Mouse (Mus musculus) limb, embryonic 14.5 days (tissue): ENCODE results near the gene Hist1h2ae. TPM values are rescaled to one million over a fixed set of nuclear protein-coding genes. Genes with fewer than 3 reads are reported as not detected.
"Not testable (repeated sequence)": the region's sequence is repeated elsewhere in the genome, so short reads cannot be mapped to it uniquely, and the experiment has no call there.

ENCODE experiments used
- ATAC-seq: fragments of 200-750 bp; cut with Nextera tagmentation; 2 replicates; pipeline ENCODE4 v1.8.0; 2017; ENCODE audit warnings: low read depth, moderate number of reproducible peaks, moderate TSS enrichment; ENCODE audit not compliant: low FRiP score
- DNase-seq: peaks from one replicate; pipeline ENCODE4 v3.0.0-alpha.2; 2015; ENCODE audit warnings: low spot score
- H3K27ac ChIP-seq: fragments of 300-500 bp; sonication (generic); replicated peaks from 2 replicates; pipeline ENCODE4 v1.5.1; 2014; ENCODE audit warnings: low read depth, mild to moderate bottlenecking, low read length, moderate library complexity, mixed read lengths
- H3K27me3 ChIP-seq: fragments of 300-500 bp; sonication (generic); 2 replicates; pipeline ENCODE4 v1.6.1; 2014; ENCODE audit warnings: low read length, mixed read lengths; ENCODE audit not compliant: control insufficient read depth, insufficient read depth
- H3K36me3 ChIP-seq: fragments of 300-500 bp; sonication (generic); 2 replicates; pipeline ENCODE4 v1.6.1; 2014; ENCODE audit warnings: mild to moderate bottlenecking, low read length, moderate library complexity, mixed read lengths; ENCODE audit not compliant: control insufficient read depth, insufficient read depth
- H3K4me1 ChIP-seq: fragments of 300-500 bp; sonication (generic); 2 replicates; pipeline ENCODE4 v1.6.1; 2014; ENCODE audit warnings: antibody characterized with exemption, low read length, mixed read lengths; ENCODE audit not compliant: control insufficient read depth, insufficient read depth
- H3K4me2 ChIP-seq: fragments of 300-500 bp; sonication (generic); replicated peaks from 2 replicates; pipeline ENCODE4 v1.6.1; 2014; ENCODE audit warnings: low read depth, mild to moderate bottlenecking, low read length, moderate library complexity; ENCODE audit not compliant: severe bottlenecking
- H3K4me3 ChIP-seq: fragments of 300-500 bp; sonication (generic); replicated peaks from 2 replicates; pipeline ENCODE4 v1.5.1; 2014; ENCODE audit warnings: low read length
- H3K9ac ChIP-seq: fragments of 300-500 bp; sonication (generic); 2 replicates; pipeline ENCODE4 v1.6.1; 2014; ENCODE audit warnings: mild to moderate bottlenecking, low read depth, low read length, moderate library complexity; ENCODE audit not compliant: severe bottlenecking
- H3K9me3 ChIP-seq: fragments of 300-500 bp; sonication (generic); 2 replicates; pipeline ENCODE4 v1.6.1; 2016; ENCODE audit warnings: low read length; ENCODE audit not compliant: control insufficient read depth
- POLR2A ChIP-seq: fragments of 200-500 bp; IDR thresholded peaks from 2 replicates; pipeline ENCODE4 v1.8.0; 2012; ENCODE audit warnings: inconsistent platforms, mild to moderate bottlenecking, moderate library complexity, borderline replicate concordance; ENCODE audit not compliant: insufficient read depth, insufficient read length; ENCODE audit errors: extremely low read depth
- WGBS: fragments of 180-500 bp; shearing (Covaris S2); extraction: QIAGEN DNeasy Blood & Tissue Kit; methylation state at CpG from one replicate; pipeline ENCODE4 v1.1.7; 2014; 5-methylcytosine and 5-hydroxymethylcytosine counted together
- polyA plus RNA-seq, 2 experiments: library from polyadenylated mRNA; depleted of rRNA in 1 of 2; stranded (reverse) in 1 of 2; unstranded in 1 of 2; fragments of >200 nt; fragmentation: Nextera tagmentation in 1 of 2; extraction: Ambion mirVana in 1 of 2; gene quantifications; 2 replicates each; pipeline versions ENCODE4 v1.2.1 to v1.2.3; 2012 to 2014

The Hist1h2ae gene
- polyA plus RNA-seq, 2 experiments, result 19.8 to 103 TPM

- no peak overlapping the region for H3K9ac ChIP-seq
- no peaks in the 10 kb centered on the region for H3K36me3 ChIP-seq
- no peak for ATAC-seq
- no peaks in the 10 kb centered on the region for H3K27me3 ChIP-seq
- DNase-seq, result no peak
- H3K9me3 ChIP-seq, result no peaks in the 10 kb centered on the region
- H3K4me3 ChIP-seq, result no peak overlapping the region
- WGBS, result 93% methylated on average over 7 of the region's 7 CpGs
- no peak for TF ChIP-seq POLR2A
- no peak overlapping the region for H3K4me2 ChIP-seq
- H3K27ac ChIP-seq, result no peak overlapping the region
- H3K4me1 ChIP-seq, result peaks cover 16% of the 10 kb centered on the region
Observed at GRCm38 (mm10) chr13:23591206-23591605, 20.2 kb upstream of the Hist1h2ae start.

- WGBS, result 0% methylated on average over 1 of the region's 1 CpGs
- TF ChIP-seq POLR2A, result no peak
- Histone ChIP-seq H3K4me2 (peak overlapping the region; percentile 80), H3K36me3 (no peaks in the 10 kb centered on the region), H3K9ac (peak overlapping the region; percentile 50), H3K4me3 (peak overlapping the region; percentile 45), H3K9me3 (no peaks in the 10 kb centered on the region), H3K4me1 (peaks cover 20% of the 10 kb centered on the region), H3K27me3 (no peaks in the 10 kb centered on the region), H3K27ac (peak overlapping the region; percentile 90)
- ATAC-seq (no peak), DNase-seq (no peak)
Observed at GRCm38 (mm10) chr13:23586940-23587225, 15.9 kb upstream of the Hist1h2ae start.

GRCm38 (mm10) chr13:23586099-23586939, 15.3 kb upstream of the Hist1h2ae start:
- H3K4me3 ChIP-seq, result peak overlapping the region; percentile 45
- DNase-seq (no peak), ATAC-seq (no peak)
- H3K9ac ChIP-seq, result peak overlapping the region; percentile 50
- H3K4me2 ChIP-seq, result peak overlapping the region; percentile 80
- no peaks in the 10 kb centered on the region for H3K27me3 ChIP-seq
- WGBS, result 1% methylated on average over 20 of the region's 22 CpGs
- H3K4me1 ChIP-seq, result peaks cover 21% of the 10 kb centered on the region
- no peaks in the 10 kb centered on the region for H3K36me3 ChIP-seq
- no peaks in the 10 kb centered on the region for H3K9me3 ChIP-seq
- TF ChIP-seq POLR2A, result no peak
- peak overlapping the region; percentile 94 for H3K27ac ChIP-seq

GRCm38 (mm10) chr13:23585442-23586098, 14.6 kb upstream of the Hist1h2ae start:
- not testable (repeated sequence) for H3K36me3 ChIP-seq, H3K9me3 ChIP-seq, H3K27me3 ChIP-seq
- ATAC-seq (peak; percentile 85), DNase-seq (peak; percentile 95)
- Histone ChIP-seq H3K9ac (peak overlapping the region; percentile 67), H3K27ac (peak overlapping the region; percentile 94), H3K4me1 (peaks cover 25% of the 10 kb centered on the region), H3K4me3 (peak overlapping the region; percentile 45), H3K4me2 (peak overlapping the region; percentile 80)
- peak; percentile 96; the same call in 1 of the 2 replicates for TF ChIP-seq POLR2A
- under 1% methylated on average over 22 of the region's 36 CpGs for WGBS

GRCm38 (mm10) chr13:23585029-23585441, 14.0 kb upstream of the Hist1h2ae start:
- Histone ChIP-seq H3K4me2 (peak overlapping the region; percentile 80), H3K36me3 (no peaks in the 10 kb centered on the region), H3K9ac (peak overlapping the region; percentile 67), H3K4me1 (peaks cover 25% of the 10 kb centered on the region), H3K27ac (peak overlapping the region; percentile 94), H3K27me3 (no peaks in the 10 kb centered on the region), H3K9me3 (no peaks in the 10 kb centered on the region), H3K4me3 (peak overlapping the region; percentile 45)
- under 1% methylated on average over 21 of the region's 21 CpGs for WGBS
- peak; percentile 88; the same call in 1 of the 2 replicates for TF ChIP-seq POLR2A
- DNase-seq (peak; percentile 78), ATAC-seq (no peak)
